Mouse (Mus musculus) myocyte (in vitro differentiated cells): ENCODE results near the gene Gtpbp10. TPM values are rescaled to one million over a fixed set of nuclear protein-coding genes. Genes with fewer than 3 reads are reported as not detected.

Source experiments
- polyA plus RNA-seq: library from polyadenylated mRNA; unstranded; fragments of >200 nt; fragmentation: generic; extraction: Trizol; gene quantifications from one replicate; pipeline ENCODE4 v1.2.1, GENCODE M21; 2012; ENCODE audit warnings: missing spikeins

Gtpbp10 gene
- polyA plus RNA-seq, 1 experiment = 4.6 TPM

Other genes starting within 250 kb of the Gtpbp10 start
- gene Cdk14, start 139.2 kb downstream of the Gtpbp10 start, polyA plus RNA-seq = 11.2 TPM
- not detected for gene 1700015F17Rik, start 80.4 kb downstream of the Gtpbp10 start, polyA plus RNA-seq
- gene Cldn12, start 44.6 kb downstream of the Gtpbp10 start, polyA plus RNA-seq = 15.0 TPM
- gene Gm8773, start 14.3 kb upstream of the Gtpbp10 start, polyA plus RNA-seq = 0.44 TPM
- 2.3 TPM for gene Cfap69, start 104.7 kb upstream of the Gtpbp10 start, polyA plus RNA-seq
- gene Steap2, start 135.0 kb upstream of the Gtpbp10 start, polyA plus RNA-seq = 15.5 TPM
- 90.3 TPM for gene Steap1, start 189.8 kb upstream of the Gtpbp10 start, polyA plus RNA-seq